ENCODE assay signal across 9 mouse cellular contexts in genomic region chr7:84447060-84447459, GRCm38 (mm10). TPM values are rescaled to one million over a fixed set of nuclear protein-coding genes. Genes with fewer than 3 reads are reported as not detected.
A peak's percentile ranks its signal among the peaks of the same experiment; 100 is the strongest.
DNase-seq lines count a peak whose midpoint lies in the region; ATAC-seq and TF ChIP-seq lines count a peak whose summit lies in the region.
"Had no signal": no experiment of that assay in that cellular context is flagged by ENCODE, and none has a peak within 500 bp of the region (broad histone marks: within the 10 kb centered on the region; RNA-seq: fewer than 3 reads in every experiment).

No protein-coding gene starts in this region.

- H3K9me3 ChIP-seq in kidney, embryonic 16.5 days (ENCODE audit: low read length) = no peaks in the 10 kb centered on the region
- no peaks in the 10 kb centered on the region for H3K9me3 ChIP-seq in midbrain, embryonic 12.5 days
- H3K9me3 ChIP-seq: embryonic facial prominence, embryonic 13.5 days had no signal

- peak; percentile 99 for TF ChIP-seq CTCF in Patski (IDR thresholded peaks at IDR 0.05)

- no peak overlapping the region for H3K9ac ChIP-seq in kidney, embryonic 16.5 days (replicated peaks; ENCODE audit: low read length)
- no peak overlapping the region for H3K9ac ChIP-seq in midbrain, embryonic 12.5 days (replicated peaks)
- H3K9ac ChIP-seq: embryonic facial prominence, embryonic 13.5 days had no signal

- CTCF ChIA-PET in Patski (lab: Charles Lee) = interaction anchor here (0.9 to 2.0 kb wide), 3 partner anchors 8 to 27 kb away, joined by 3 to 9 read pairs (median 7); no protein-coding TSS in a partner anchor

- no peaks in the 10 kb centered on the region for H3K36me3 ChIP-seq in kidney, embryonic 16.5 days (ENCODE audit: insufficient read depth, low read length)
- H3K36me3 ChIP-seq in midbrain, embryonic 12.5 days = no peaks in the 10 kb centered on the region
- H3K36me3 ChIP-seq: embryonic facial prominence, embryonic 13.5 days had no signal

- no peak overlapping the region for H3K27ac ChIP-seq in kidney, embryonic 16.5 days (ENCODE audit: low read length)
- H3K27ac ChIP-seq in midbrain, embryonic 12.5 days (replicated peaks) = peak overlapping the region; percentile 72
- H3K27ac ChIP-seq: embryonic facial prominence, embryonic 13.5 days had no signal

- WGBS in kidney, embryonic 16.5 days = 24% methylated on average over 4 of the region's 4 CpGs
- 22% methylated on average over 4 of the region's 4 CpGs for WGBS in midbrain, embryonic 12.5 days

- no peaks in the 10 kb centered on the region for H3K4me1 ChIP-seq in kidney, embryonic 16.5 days (ENCODE audit: insufficient read depth, low read length)
- peaks cover 7% of the 10 kb centered on the region; the same call in 1 of the 2 replicates for H3K4me1 ChIP-seq in midbrain, embryonic 12.5 days

- ATAC-seq in kidney, embryonic 16.5 days (ENCODE audit: low FRiP score, low TSS enrichment) = no peak
- ATAC-seq in Patski = peak; percentile 78
- ATAC-seq in midbrain, embryonic 12.5 days (ENCODE audit: low FRiP score, low read depth) = no peak

- intact Hi-C loops in gastrocnemius, postnatal 14 days (cut with DNase I; ENCODE audit: low total_unique reads) = no loop called here

- H3K4me2 ChIP-seq in kidney, embryonic 16.5 days (replicated peaks; ENCODE audit: low read depth, low read length) = no peak overlapping the region
- no peak overlapping the region for H3K4me2 ChIP-seq in midbrain, embryonic 12.5 days (replicated peaks)
- H3K4me2 ChIP-seq: embryonic facial prominence, embryonic 13.5 days had no signal

- no peaks in the 10 kb centered on the region for H3K27me3 ChIP-seq in kidney, embryonic 16.5 days (ENCODE audit: insufficient read depth, low read length)
- H3K27me3 ChIP-seq in Patski = no peaks in the 10 kb centered on the region
- H3K27me3 ChIP-seq in midbrain, embryonic 12.5 days = no peaks in the 10 kb centered on the region
- H3K27me3 ChIP-seq: embryonic facial prominence, embryonic 13.5 days had no signal

- DNase-seq in kidney, adult 11 months = peak; percentile 58
- DNase-seq in Patski (ENCODE audit: low read depth, low spot score) = peak; percentile 22
- peak; percentile 33 to 56 for DNase-seq in cerebellum, postnatal 25 days
- DNase-seq in gastrocnemius, postnatal 14 days = peak; percentile 8
- peak; percentile 54 for DNase-seq in left cerebral cortex, adult 11 months (ENCODE audit: low spot score)
- peak; percentile 23 for DNase-seq in thymus, postnatal 25 days

- in situ Hi-C loops in Patski (cut with MboI; ENCODE audit: low pct_unique_long_range_greater_than_20kb) = loop anchor here (10.0 kb wide), 1 partner anchor 148 kb away; no protein-coding TSS in a partner anchor

- POLR2A ChIA-PET in Patski (lab: Charles Lee) = no interaction called here

- no peak overlapping the region for H3K4me3 ChIP-seq in kidney, embryonic 16.5 days (ENCODE audit: low read length)
- H3K4me3 ChIP-seq in midbrain, embryonic 12.5 days = no peak overlapping the region
- H3K4me3 ChIP-seq: embryonic facial prominence, embryonic 13.5 days had no signal

RNA-seq across cellular contexts. Expression of gene Arnt2, which starts 37.1 kb away (rescaled TPM):
- polyA plus RNA-seq in kidney, embryonic 16.5 days (2015; fragmentation: Nextera tagmentation; extraction: Ambion mirVana) = 10.8 and 10.9 TPM in 2 replicates
- 118 TPM for polyA plus RNA-seq in Patski (2021)
- 1 to 10 TPM; 1.1 to 2.0 TPM for total RNA-seq in gastrocnemius, postnatal 14 days (2021)
- polyA plus RNA-seq in midbrain, embryonic 12.5 days (2016; fragmentation: Nextera tagmentation; extraction: Ambion mirVana) = 67.1 and 77.6 TPM in 2 replicates

Comparison
In these comparisons a context has a peak if more than half of its experiments do, and no peak if none do; other contexts are left out.
1. DNase-seq: peak in every context shown above with its lines; median percentile 58 in kidney, adult 11 months; 54 in left cerebral cortex, adult 11 months; 44 in cerebellum, postnatal 25 days; 23 in thymus, postnatal 25 days; 22 in Patski; 8 in gastrocnemius, postnatal 14 days.